Mouse (Mus musculus) bone marrow, adult 2 months (tissue): ENCODE data around the gene Eif6.
"Not testable (repeated sequence)": the region's sequence is repeated elsewhere in the genome, so short reads cannot be mapped to it uniquely, and the experiment has no call there.

Experiments used
- CTCF ChIP-seq: fragments of 200-500 bp; IDR thresholded peaks from 2 replicates; pipeline ENCODE4 v1.5.1; 2011; ENCODE audit warnings: low read length, control low read depth; ENCODE audit not compliant: control insufficient read depth, insufficient read depth
- POLR2A ChIP-seq: fragments of 200-500 bp; IDR thresholded peaks from 2 replicates; pipeline ENCODE4 v1.6.1; 2011; ENCODE audit warnings: low read depth, mild to moderate bottlenecking, control low read depth, low read length, borderline replicate concordance; ENCODE audit not compliant: control insufficient read depth

DNA sequence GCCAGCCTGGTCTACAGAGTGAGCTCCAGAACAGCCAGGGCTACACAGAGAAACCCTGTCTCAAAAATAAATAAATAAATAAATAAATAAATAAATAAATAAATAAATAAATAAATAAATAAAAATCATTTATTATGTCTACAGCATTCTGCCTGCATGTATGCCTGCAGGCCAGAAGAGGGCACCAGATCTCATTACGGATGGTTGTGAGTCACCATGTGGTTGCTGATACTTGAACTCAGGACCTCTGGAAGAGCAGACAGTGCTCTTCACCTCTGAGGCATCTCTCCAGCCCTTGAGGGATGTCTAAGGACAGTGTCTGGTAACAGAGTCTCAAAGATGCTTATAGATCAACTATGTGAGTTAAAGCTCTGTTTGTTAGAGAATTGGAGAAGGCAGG lies 5.4 kb upstream of the Eif6 start:
- peak; percentile 26; the same call in 1 of the 2 replicates for TF ChIP-seq CTCF
- TF ChIP-seq POLR2A: not testable (repeated sequence)
